Mouse (Mus musculus) thymus, adult 2 months (tissue): Measurements from ENCODE around the gene Spag16.

Experiments
- CTCF ChIP-seq: fragments of 200-500 bp; IDR thresholded peaks from 2 replicates; pipeline ENCODE4 v1.5.1; 2012; ENCODE audit warnings: mild to moderate bottlenecking, control low read depth, low read length, moderate library complexity, borderline replicate concordance; ENCODE audit not compliant: control insufficient read depth, poor library complexity, insufficient read depth; ENCODE audit errors: extremely low read depth
- POLR2A ChIP-seq: fragments of 200-500 bp; IDR thresholded peaks from 2 replicates; pipeline ENCODE4 v1.6.1; 2012; ENCODE audit warnings: mild to moderate bottlenecking, low read length, control low read depth, moderate library complexity; ENCODE audit not compliant: control insufficient read depth, poor library complexity, insufficient read depth; ENCODE audit errors: extremely low read depth

DNA sequence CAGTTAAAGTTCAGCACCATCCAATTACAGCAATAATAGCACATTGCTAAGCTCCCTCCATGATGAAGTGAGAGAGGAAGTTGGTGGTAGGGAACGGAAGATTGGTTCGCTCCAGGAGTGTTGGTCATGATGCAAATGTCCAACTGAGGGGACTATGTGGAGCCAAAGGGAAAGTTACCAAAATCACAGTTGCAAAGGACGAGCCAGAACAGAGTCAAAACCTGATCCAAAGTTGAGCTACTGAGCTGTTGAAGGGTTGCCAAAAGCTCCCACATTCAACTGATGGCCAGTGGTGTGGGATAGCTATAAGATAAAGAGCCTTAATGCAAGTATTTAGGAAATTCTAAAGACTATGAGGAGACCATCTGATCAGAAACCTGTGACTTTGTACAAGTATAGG is 879.1 kb downstream of the Spag16 start:
- no peak for TF ChIP-seq CTCF
- TF ChIP-seq POLR2A: no peak
